Mouse (Mus musculus): ENCODE results near the gene Ift57.

- no peak for TF ChIP-seq CTCF (IDR thresholded peaks at IDR 0.05)
- no peak for TF ChIP-seq EP300 (IDR thresholded peaks at IDR 0.05)
These were observed 36.8 kb upstream of the Ift57 start for GRCm38 (mm10) chr16:49662201-49662600.

All from lung, postnatal 0 days (tissue).